Mouse (Mus musculus): Measurements from ENCODE around the gene Enc1.
"Not testable (repeated sequence)": the region's sequence is repeated elsewhere in the genome, so short reads cannot be mapped to it uniquely, and the experiment has no call there.

DNA sequence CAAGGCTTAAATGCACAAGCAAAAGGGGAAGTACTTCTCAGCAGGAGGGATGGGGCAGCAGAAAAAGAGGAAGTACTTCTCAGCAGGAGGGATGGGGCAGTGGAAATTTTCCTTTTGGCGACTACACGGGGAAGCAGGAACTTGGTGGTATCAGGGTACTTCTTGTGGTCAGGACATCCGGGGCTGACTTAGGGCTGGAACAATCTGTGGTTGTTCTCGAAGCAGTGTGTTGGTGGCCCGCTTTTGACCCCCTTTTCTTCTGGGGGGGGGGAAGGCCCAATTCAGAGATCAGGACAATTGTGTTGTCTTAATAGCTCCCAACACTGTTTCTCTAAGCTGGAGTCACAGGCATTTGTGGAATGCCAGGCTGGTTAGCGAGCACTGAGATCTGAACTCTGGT lies 24.6 kb downstream of the Enc1 start:
- TF ChIP-seq CTCF, EP300 (IDR thresholded peaks at IDR 0.05; ENCODE audit: low read depth): not testable (repeated sequence)

Measured in liver, postnatal 0 days (tissue).